Mouse (Mus musculus) hindbrain, embryonic 11.5 days (tissue): ENCODE measurements around the gene D3Ertd751e. TPM values are rescaled to one million over a fixed set of nuclear protein-coding genes. Genes with fewer than 3 reads are reported as not detected.

Source experiments
- polyA plus RNA-seq: library from polyadenylated mRNA; unstranded; fragments of >200 nt; fragmentation: Nextera tagmentation; extraction: Ambion mirVana; gene quantifications from 2 replicates; pipeline ENCODE4 v1.2.1, GENCODE M21; 2014

Gene D3Ertd751e
- polyA plus RNA-seq, 1 experiment from 2014 or later = 18.8 TPM

Other genes starting within 250 kb of the D3Ertd751e start
- 12.1 and 13.0 TPM in 2 replicates for gene Jade1, start 186.9 kb upstream of the D3Ertd751e start, polyA plus RNA-seq
- gene Sclt1, start 97 bp upstream of the D3Ertd751e start, polyA plus RNA-seq = 24.4 and 31.0 TPM in 2 replicates